Mouse (Mus musculus) CH12.LX (cell line): Measurements from ENCODE around the gene Prpf40b. TPM values are rescaled to one million over a fixed set of nuclear protein-coding genes. Genes with fewer than 3 reads are reported as not detected.

Experiments
- DNase-seq: peaks from one replicate; pipeline ENCODE4 v3.0.0-alpha.2; 2013; ENCODE audit errors: extremely low read depth
- H3K27ac ChIP-seq: 2 replicates; pipeline ENCODE4 v1.5.1; 2012; ENCODE audit warnings: low read depth, mild to moderate bottlenecking, control low read depth, moderate library complexity; ENCODE audit not compliant: insufficient read depth
- H3K27me3 ChIP-seq: replicated peaks from 2 replicates; pipeline ENCODE3; 2012; ENCODE audit warnings: inconsistent platforms
- H3K36me3 ChIP-seq, 2 experiments: replicated peaks in 1 of 2; 2 replicates each; pipeline versions ENCODE3 to v1.6.1; 2012; ENCODE audit warnings: inconsistent platforms in 1 of 2, low read length in 1 of 2, mild to moderate bottlenecking in 1 of 2, mixed read lengths in 1 of 2, moderate library complexity in 1 of 2; ENCODE audit not compliant: control insufficient read depth in 1 of 2, insufficient read depth in 1 of 2
- H3K4me1 ChIP-seq, 2 experiments: 2 replicates each; pipeline ENCODE4 v1.6.1; 2012; ENCODE audit warnings: inconsistent platforms in 1 of 2, moderate library complexity in 1 of 2; ENCODE audit not compliant: insufficient read depth in 2 of 2, control insufficient read depth in 1 of 2
- H3K4me2 ChIP-seq: 2 replicates; pipeline ENCODE4 v1.6.1; 2012; ENCODE audit warnings: low read depth, mild to moderate bottlenecking, control low read depth; ENCODE audit not compliant: poor library complexity, insufficient read depth, severe bottlenecking
- H3K4me3 ChIP-seq, 3 experiments: fragments of 150-350 bp in 1 of 3; sonication (generic) in 1 of 3; replicated peaks in 1 of 3; 2 replicates each; pipeline versions ENCODE3 to v1.5.1; 2011 to 2012; ENCODE audit warnings: low read depth in 2 of 3, low read length in 2 of 3, mild to moderate bottlenecking in 2 of 3, moderate library complexity in 2 of 3, control low read depth in 1 of 3, improper control_type of control experiment in 1 of 3, inconsistent platforms in 1 of 3, mixed read lengths in 1 of 3; ENCODE audit not compliant: poor library complexity in 1 of 3
- H3K79me2 ChIP-seq: replicated peaks from 2 replicates; pipeline ENCODE4 v1.6.1; 2012; ENCODE audit warnings: mild to moderate bottlenecking, moderate library complexity; ENCODE audit not compliant: control insufficient read depth, poor library complexity, insufficient read depth, severe bottlenecking; ENCODE audit errors: extremely low read depth
- H3K9ac ChIP-seq: 2 replicates; pipeline ENCODE4 v1.6.1; 2012; ENCODE audit warnings: low read depth, mild to moderate bottlenecking, control low read depth, moderate library complexity; ENCODE audit not compliant: insufficient read depth
- H3K9me3 ChIP-seq: replicated peaks from 2 replicates; pipeline ENCODE3; 2012; ENCODE audit warnings: low read length, inconsistent platforms, mixed read lengths
- BHLHE40 ChIP-seq: IDR thresholded peaks from 2 replicates; pipeline ENCODE4 v1.6.1; 2011; ENCODE audit warnings: mild to moderate bottlenecking, low read depth, low read length, improper control_type of control experiment
- E2F4 ChIP-seq: IDR thresholded peaks from 2 replicates; pipeline ENCODE4 v1.6.1; 2011; ENCODE audit warnings: low read depth, low read length, improper control_type of control experiment; ENCODE audit not compliant: insufficient replicate concordance
- ELF1 ChIP-seq: IDR thresholded peaks from 2 replicates; pipeline ENCODE4 v1.6.1; 2014; ENCODE audit warnings: low read depth, mild to moderate bottlenecking, inconsistent platforms, low read length, improper control_type of control experiment
- GABPA ChIP-seq: IDR thresholded peaks from 2 replicates; pipeline ENCODE4 v1.6.1; 2012; ENCODE audit warnings: low read depth, low read length, improper control_type of control experiment, inconsistent platforms; ENCODE audit not compliant: insufficient replicate concordance
- HCFC1 ChIP-seq: IDR thresholded peaks from 2 replicates; pipeline ENCODE4 v1.6.1; 2012; ENCODE audit warnings: low read depth, mild to moderate bottlenecking, inconsistent platforms, low read length, improper control_type of control experiment
- IRF4 ChIP-seq: IDR thresholded peaks from 2 replicates; pipeline ENCODE4 v1.6.1; 2014; ENCODE audit warnings: low read depth, mild to moderate bottlenecking, inconsistent platforms, low read length, improper control_type of control experiment
- JUN ChIP-seq: IDR thresholded peaks from 2 replicates; pipeline ENCODE4 v1.6.1; 2011; ENCODE audit warnings: low read depth, mild to moderate bottlenecking, low read length, improper control_type of control experiment, moderate library complexity; ENCODE audit not compliant: insufficient read depth
- MAFK ChIP-seq: IDR thresholded peaks from 2 replicates; pipeline ENCODE4 v1.6.1; 2011; ENCODE audit warnings: low read length, improper control_type of control experiment; ENCODE audit not compliant: insufficient replicate concordance
- MXI1 ChIP-seq: IDR thresholded peaks from 2 replicates; pipeline ENCODE4 v1.6.1; 2011; ENCODE audit warnings: mild to moderate bottlenecking, low read depth, low read length, improper control_type of control experiment
- POLR2AphosphoS2 ChIP-seq: IDR thresholded peaks from 2 replicates; pipeline ENCODE4 v1.6.1; 2011; ENCODE audit warnings: low read depth, low read length, improper control_type of control experiment
- RAD21 ChIP-seq: IDR thresholded peaks from 2 replicates; pipeline ENCODE4 v1.6.1; 2011; ENCODE audit warnings: low read depth, mild to moderate bottlenecking, low read length, improper control_type of control experiment, moderate library complexity
- RCOR1 ChIP-seq: conservative IDR thresholded peaks from 2 replicates; pipeline ENCODE4 v1.6.1; 2012; ENCODE audit warnings: low read depth, mild to moderate bottlenecking, inconsistent platforms, low read length, improper control_type of control experiment
- TCF12 ChIP-seq: IDR thresholded peaks from 2 replicates; pipeline ENCODE4 v1.6.1; 2014; ENCODE audit warnings: low read depth, mild to moderate bottlenecking, inconsistent platforms, low read length, improper control_type of control experiment
- USF1 ChIP-seq: IDR thresholded peaks from 2 replicates; pipeline ENCODE4 v1.6.1; 2014; ENCODE audit warnings: low read depth, mild to moderate bottlenecking, inconsistent platforms, low read length, improper control_type of control experiment
- USF2 ChIP-seq: conservative IDR thresholded peaks from 2 replicates; pipeline ENCODE4 v1.6.1; 2011; ENCODE audit warnings: low read depth, low read length, improper control_type of control experiment
- ZC3H11A ChIP-seq: IDR thresholded peaks from 2 replicates; pipeline ENCODE4 v1.6.1; 2012; ENCODE audit warnings: low read depth, mild to moderate bottlenecking, inconsistent platforms, low read length, improper control_type of control experiment
- ZNF384 ChIP-seq: IDR thresholded peaks from 2 replicates; pipeline ENCODE4 v1.6.1; 2012; ENCODE audit warnings: low read depth, low read length, improper control_type of control experiment, inconsistent platforms
- dilution Hi-C: fragments of 300-500 bp; cut with MboI; formaldehyde crosslinking; loops from 2 replicates; pipeline ENCODE4 v1.14.3; 2020; ENCODE audit warnings: low sequenced_read_pairs; ENCODE audit not compliant: extremely low pct_unique_long_range_greater_than_20kb, extremely low pct_ligation_motif_present
- in situ Hi-C: fragments of 300-500 bp; cut with MboI; formaldehyde crosslinking; loops from 3 replicates; pipeline ENCODE4 v1.14.3; 2019; ENCODE audit warnings: low sequenced_read_pairs, low pct_ligation_motif_present, low pct_unique_long_range_greater_than_20kb, mixed read lengths
- polyA plus RNA-seq: library from polyadenylated mRNA; unstranded; fragments of >175 nt; gene quantifications from 2 replicates; pipeline ENCODE4 v1.2.1, GENCODE M21; 2012; ENCODE audit warnings: low read depth; ENCODE audit not compliant: insufficient read length
- total RNA-seq, 2 experiments: library from RNA; depleted of rRNA; stranded (reverse); fragments of 300-350 nt in 1 of 2; fragments of >200 nt in 1 of 2; gene quantifications; 2 replicates each; pipeline ENCODE4 v1.2.3; 2012 to 2014

Gene Prpf40b
- total and polyA plus RNA-seq, 3 experiments, result 11.7 to 31.8 (median 27.9) TPM

- TF ChIP-seq JUN, result no peak
- no peak for TF ChIP-seq GABPA
- TF ChIP-seq MXI1, result peak; percentile 24; the same call in 1 of the 2 replicates
These were observed 60.8 kb downstream of the Prpf40b start (continued) for GRCm38 (mm10) chr15:99355660-99356059.

- dilution Hi-C loops, result no loop called here
- no peak for TF ChIP-seq POLR2AphosphoS2
- TF ChIP-seq RAD21, result no peak
- TF ChIP-seq BHLHE40, result no peak
- TF ChIP-seq ZNF384, result no peak
- no peak for TF ChIP-seq GABPA
- TF ChIP-seq USF2, result no peak
- no peak for TF ChIP-seq IRF4
- no peak for TF ChIP-seq E2F4
- no peak for TF ChIP-seq ZC3H11A
- no peak for TF ChIP-seq RCOR1
- TF ChIP-seq JUN, result no peak
- no peak for TF ChIP-seq HCFC1
- no peak for TF ChIP-seq ELF1
- TF ChIP-seq MAFK, result no peak
- TF ChIP-seq, all 38 proteins: peak for 0
- Histone ChIP-seq H3K27ac (no peak overlapping the region), H3K9me3 (no peaks in the 10 kb centered on the region), H3K9ac (no peak overlapping the region), H3K36me3 (peaks cover 0 to 30% of the 10 kb centered on the region in 2 experiments), H3K4me1 (peaks cover 48 to 85% of the 10 kb centered on the region in 2 experiments), H3K27me3 (no peaks in the 10 kb centered on the region), H3K4me2 (no peak overlapping the region), H3K79me2 (peaks cover 60% of the 10 kb centered on the region), H3K4me3 (no peak overlapping the region)
- no peak for DNase-seq
- in situ Hi-C loops, result no loop called here
These were observed 61.6 kb downstream of the Prpf40b start for GRCm38 (mm10) chr15:99356462-99356861.

- in situ Hi-C loops (no loop called here), dilution Hi-C loops (no loop called here)
- TF ChIP-seq TCF12, result no peak
- no peak for TF ChIP-seq IRF4
- no peak for TF ChIP-seq ZNF384
- no peak for TF ChIP-seq JUN
- no peak for TF ChIP-seq BHLHE40
- no peak for TF ChIP-seq HCFC1
- TF ChIP-seq USF1, result no peak
- TF ChIP-seq MAFK, result no peak
- no peak for TF ChIP-seq RCOR1
- no peak for TF ChIP-seq MXI1
- TF ChIP-seq RAD21, result no peak
- no peak for DNase-seq
- Histone ChIP-seq H3K9ac (no peak overlapping the region), H3K36me3 (peaks cover 0 to 35% of the 10 kb centered on the region in 2 experiments), H3K79me2 (peaks cover 70% of the 10 kb centered on the region), H3K4me1 (peaks cover 32 to 77% of the 10 kb centered on the region in 2 experiments), H3K9me3 (no peaks in the 10 kb centered on the region), H3K4me2 (no peak overlapping the region), H3K27ac (no peak overlapping the region), H3K27me3 (no peaks in the 10 kb centered on the region), H3K4me3 (no peak overlapping the region)
These were observed 64.1 kb downstream of the Prpf40b start for GRCm38 (mm10) chr15:99358952-99359351.
